Mouse (Mus musculus) common myeloid progenitor, adult 5-6 weeks (primary cell): Measurements from ENCODE around the gene C8b. TPM values are rescaled to one million over a fixed set of nuclear protein-coding genes. Genes with fewer than 3 reads are reported as not detected.

Experiments
- ATAC-seq: replicated peaks from 2 replicates; pipeline ENCODE4 v1.8.0; 2016; ENCODE audit warnings: low read depth, mild to moderate bottlenecking, moderate TSS enrichment, inconsistent platforms; ENCODE audit not compliant: poor library complexity, severe bottlenecking
- total RNA-seq: library from RNA; stranded (forward); fragments of 200-1000, 187-1606 nt; gene quantifications from 2 replicates; pipeline ENCODE4 v1.2.3, GENCODE M21; 2017

C8b gene
- total RNA-seq = not detected in 2 replicates

GRCm38 (mm10) chr4:104766065-104766464 is at the start of gene C8b:
C8b (plus strand) TSS chr4:104766317.
- no peak for ATAC-seq

GRCm38 (mm10) chr4:104716506-104716905 is 49.6 kb upstream of the C8b start:
- ATAC-seq = no peak

GRCm38 (mm10) chr4:104718973-104719795 is 46.9 kb upstream of the C8b start:
- ATAC-seq = no peak

- no peak for ATAC-seq
These were observed 42.5 kb upstream of the C8b start for GRCm38 (mm10) chr4:104723527-104724045.

GRCm38 (mm10) chr4:104724258-104724657 is 41.9 kb upstream of the C8b start:
- ATAC-seq = no peak

GRCm38 (mm10) chr4:104725673-104726072 is 40.4 kb upstream of the C8b start:
- no peak for ATAC-seq

GRCm38 (mm10) chr4:104729185-104729584 is 36.9 kb upstream of the C8b start:
- ATAC-seq = no peak

GRCm38 (mm10) chr4:104746500-104746899 is 19.6 kb upstream of the C8b start:
- no peak for ATAC-seq

GRCm38 (mm10) chr4:104754090-104754489 is 12.0 kb upstream of the C8b start:
- no peak for ATAC-seq

- ATAC-seq = no peak
These were observed 5.1 kb upstream of the C8b start for GRCm38 (mm10) chr4:104760878-104761624.

- no peak for ATAC-seq
These were observed 2.1 kb downstream of the C8b start for GRCm38 (mm10) chr4:104768190-104768589.

- ATAC-seq = no peak
These were observed 3.5 kb downstream of the C8b start for GRCm38 (mm10) chr4:104769602-104770001.

- no peak for ATAC-seq
These were observed 4.2 kb downstream of the C8b start for GRCm38 (mm10) chr4:104770331-104770730.

- ATAC-seq = no peak
These were observed 9.5 kb downstream of the C8b start for GRCm38 (mm10) chr4:104775601-104776000.

GRCm38 (mm10) chr4:104779460-104779859 is 13.3 kb downstream of the C8b start:
- no peak for ATAC-seq

GRCm38 (mm10) chr4:104781441-104781840 is 15.3 kb downstream of the C8b start:
- no peak for ATAC-seq

- ATAC-seq = no peak
These were observed 16.2 kb downstream of the C8b start for GRCm38 (mm10) chr4:104782346-104782745.

- no peak for ATAC-seq
These were observed 26.0 kb downstream of the C8b start for GRCm38 (mm10) chr4:104792111-104792510.

GRCm38 (mm10) chr4:104798951-104799350 is 32.8 kb downstream of the C8b start:
- ATAC-seq = no peak

- ATAC-seq = no peak
These were observed 35.5 kb downstream of the C8b start for GRCm38 (mm10) chr4:104801625-104802024.

GRCm38 (mm10) chr4:104804100-104804499 is 38.0 kb downstream of the C8b start:
- ATAC-seq = no peak
